Mouse (Mus musculus) liver, adult 2 months (tissue): ENCODE measurements around the gene Cmas.

Experiments
- CTCF ChIP-seq: fragments of 200-500 bp; IDR thresholded peaks from 2 replicates; pipeline ENCODE4 v1.5.1; 2011; ENCODE audit warnings: low read depth, low read length, control low read depth
- POLR2A ChIP-seq: fragments of 200-500 bp; IDR thresholded peaks from 2 replicates; pipeline ENCODE4 v1.6.1; 2011; ENCODE audit warnings: low read length, control low read depth; ENCODE audit not compliant: insufficient read depth; ENCODE audit errors: extremely low read depth

DNA sequence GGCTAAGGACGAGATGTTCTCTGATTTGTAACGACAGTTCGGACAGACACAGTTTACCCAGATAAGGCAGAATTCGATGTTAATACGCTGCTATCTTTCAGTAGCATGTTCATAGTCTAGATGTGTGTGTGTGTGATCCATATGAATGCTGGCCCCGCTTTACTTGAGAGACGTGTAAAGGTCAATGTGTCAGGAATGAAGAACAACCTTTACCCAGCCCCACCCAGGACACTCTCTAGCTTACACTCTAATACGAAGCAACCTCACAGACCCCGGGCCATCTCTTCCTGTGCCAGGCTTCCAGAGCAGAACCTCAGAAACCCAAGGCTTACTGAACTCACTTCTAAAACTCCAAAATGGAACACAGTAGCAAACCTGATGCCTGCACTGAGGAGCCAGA lies 42.4 kb downstream of the Cmas start:
- no peak for TF ChIP-seq CTCF
- no peak for TF ChIP-seq POLR2A
